ENCODE assay signal across 46 mouse cellular contexts in the genomic region with DNA sequence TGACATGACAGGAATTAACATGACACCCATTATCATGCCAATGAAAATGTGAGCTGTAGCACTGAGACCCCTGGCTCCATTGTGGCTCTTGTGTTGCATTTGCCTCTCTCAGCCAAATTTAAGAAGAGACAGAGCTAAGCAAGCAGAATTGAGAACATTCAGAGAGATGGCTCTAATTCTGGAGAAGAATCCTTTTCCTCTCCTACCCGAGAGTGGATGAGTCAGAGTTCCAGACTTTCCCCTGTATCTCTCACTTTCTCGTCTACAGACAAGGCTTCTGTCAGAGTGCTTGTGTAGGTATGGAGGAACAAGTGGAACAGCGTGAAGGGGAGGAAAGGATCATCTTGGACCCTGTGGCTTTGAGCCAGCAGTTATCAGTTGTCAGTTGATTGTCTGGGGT. TPM values are rescaled to one million over a fixed set of nuclear protein-coding genes. Genes with fewer than 3 reads are reported as not detected.
"Had no signal": no experiment of that assay in that cellular context is flagged by ENCODE, and none has a peak within 500 bp of the region (broad histone marks: within the 10 kb centered on the region; RNA-seq: fewer than 3 reads in every experiment).

No protein-coding gene starts in this region.

- DNase-seq: left cerebral cortex, postnatal 4 days; liver; liver, embryonic 13.5 days; liver, postnatal 0 days; lung, adult 18-20 months; lung, adult 2 months; lung, embryonic 14.5 days; lung, postnatal 10 days; lung, postnatal 14 days; lung, postnatal 36 days; lung, postnatal 4 days; midbrain, embryonic 14.5 days had no signal

- H3K9ac ChIP-seq: limb, embryonic 12.5 days; limb, embryonic 13.5 days; limb, embryonic 15.5 days; liver, embryonic 12.5 days; liver, embryonic 13.5 days; liver, embryonic 14.5 days; liver, embryonic 15.5 days; liver, postnatal 0 days; lung, embryonic 14.5 days; lung, embryonic 15.5 days; midbrain, embryonic 12.5 days; midbrain, embryonic 13.5 days; midbrain, embryonic 15.5 days had no signal

- H3K27me3 ChIP-seq: limb, embryonic 12.5 days; limb, embryonic 13.5 days; limb, embryonic 15.5 days; liver, embryonic 12.5 days; liver, embryonic 13.5 days; liver, embryonic 15.5 days; lung, embryonic 15.5 days; megakaryocyte, embryonic 14.5 days; midbrain, embryonic 12.5 days; midbrain, embryonic 13.5 days; midbrain, embryonic 15.5 days had no signal

- H3K4me2 ChIP-seq: limb, embryonic 12.5 days; limb, embryonic 13.5 days; limb, embryonic 15.5 days; liver, embryonic 11.5 days; liver, embryonic 12.5 days; liver, embryonic 13.5 days; liver, embryonic 15.5 days; lung, embryonic 14.5 days; lung, embryonic 15.5 days; midbrain, embryonic 11.5 days; midbrain, embryonic 12.5 days; midbrain, embryonic 13.5 days; midbrain, embryonic 15.5 days had no signal

- ATAC-seq: liver, embryonic 12.5 days; liver, postnatal 0 days; lung, postnatal 0 days; midbrain, embryonic 13.5 days; midbrain, embryonic 15.5 days had no signal

- H3K9me3 ChIP-seq: limb, embryonic 10.5 days; limb, embryonic 12.5 days; limb, embryonic 13.5 days; limb, embryonic 15.5 days; liver, embryonic 12.5 days; liver, embryonic 13.5 days; liver, embryonic 15.5 days; lung, embryonic 15.5 days; megakaryocyte, embryonic 14.5 days; midbrain, embryonic 10.5 days; midbrain, embryonic 12.5 days; midbrain, embryonic 13.5 days; midbrain, embryonic 15.5 days had no signal

- H3K4me3 ChIP-seq: limb, embryonic 10.5 days; limb, embryonic 12.5 days; limb, embryonic 13.5 days; limb, embryonic 15.5 days; liver, embryonic 12.5 days; liver, embryonic 13.5 days; liver, embryonic 15.5 days; lung, embryonic 15.5 days; megakaryocyte, embryonic 14.5 days; midbrain, embryonic 10.5 days; midbrain, embryonic 12.5 days; midbrain, embryonic 13.5 days; midbrain, embryonic 15.5 days; myocyte had no signal

- H3K4me1 ChIP-seq: limb, embryonic 10.5 days; limb, embryonic 12.5 days; limb, embryonic 13.5 days; limb, embryonic 15.5 days; lung, embryonic 15.5 days; megakaryocyte, embryonic 14.5 days; midbrain, embryonic 10.5 days; midbrain, embryonic 12.5 days; midbrain, embryonic 13.5 days; midbrain, embryonic 15.5 days had no signal

- H3K27ac ChIP-seq: limb, embryonic 10.5 days; limb, embryonic 12.5 days; limb, embryonic 13.5 days; limb, embryonic 15.5 days; liver, embryonic 12.5 days; liver, embryonic 13.5 days; liver, embryonic 14.5 days; liver, embryonic 15.5 days; lung, embryonic 15.5 days; macrophage; midbrain, embryonic 10.5 days; midbrain, embryonic 12.5 days; midbrain, embryonic 13.5 days; midbrain, embryonic 15.5 days had no signal

RNA-seq across cellular contexts. Expression of gene 1700017N19Rik, which starts 26.2 kb away (rescaled TPM):
- total RNA-seq: left cerebral cortex, adult 8-10 months; left cerebral cortex, postnatal 10 days; left cerebral cortex, postnatal 14 days; left cerebral cortex, postnatal 25 days; left cerebral cortex, postnatal 36 days; left cerebral cortex, postnatal 4 days; liver, adult 2 months; megakaryocyte progenitor cell, adult 5-6 weeks; megakaryocyte, adult 5-6 weeks; megakaryocyte-erythroid progenitor cell, adult 5-6 weeks; midbrain, postnatal 0 days; monocyte, adult 5-6 weeks had no signal
- polyA plus RNA-seq: limb, embryonic 10.5 days; limb, embryonic 11.5 days; limb, embryonic 12.5 days; limb, embryonic 13.5 days; limb, embryonic 14.5 days; limb, embryonic 15.5 days; liver, adult 2 months; liver, embryonic 11.5 days; liver, embryonic 12.5 days; liver, embryonic 13.5 days; liver, embryonic 14.5 days; liver, embryonic 15.5 days; liver, embryonic 16.5 days; liver, postnatal 0 days; lung, adult 2 months; lung, embryonic 14.5 days; lung, embryonic 15.5 days; lung, embryonic 16.5 days; lung, postnatal 0 days; macrophage; midbrain, embryonic 10.5 days; midbrain, embryonic 11.5 days; midbrain, embryonic 12.5 days; myocyte; neural tube, embryonic 11.5 days had no signal
